Mouse (Mus musculus) heart, adult 8-10 months (tissue): ENCODE results near the gene Rpa1. TPM values are rescaled to one million over a fixed set of nuclear protein-coding genes. Genes with fewer than 3 reads are reported as not detected.
"Not testable (repeated sequence)": the region's sequence is repeated elsewhere in the genome, so short reads cannot be mapped to it uniquely, and the experiment has no call there.

Experiments
- DNase-seq: peaks from one replicate; pipeline ENCODE4 v3.0.0; 2022; ENCODE audit warnings: low spot score
- total RNA-seq, 4 experiments: library from RNA; stranded (reverse); gene quantifications; 2 replicates each; pipeline ENCODE4 v1.2.4; 2022

Gene Rpa1
- total RNA-seq: 10 to 100 TPM; 62.6 to 69.4 (median 67.4) TPM

- peak; percentile 92 for DNase-seq
These were observed at the start of gene Rpa1, which contains the start of gene Smyd4 for GRCm38 (mm10) chr11:75348199-75348889. TSS of gene Rpa1 (minus strand) at chr11:75348324. TSS of gene Smyd4 (plus strand) at chr11:75348433.

GRCm38 (mm10) chr11:75397452-75397851 is 49.3 kb upstream of the Rpa1 start:
- no peak for DNase-seq

- no peak for DNase-seq
These were observed 47.5 kb upstream of the Rpa1 start for GRCm38 (mm10) chr11:75395611-75396010.

- DNase-seq: not testable (repeated sequence)
These were observed 35.4 kb upstream of the Rpa1 start for GRCm38 (mm10) chr11:75383529-75383928.

- DNase-seq: not testable (repeated sequence)
These were observed 30.7 kb upstream of the Rpa1 start for GRCm38 (mm10) chr11:75378786-75379185.

GRCm38 (mm10) chr11:75377125-75377524 is 29.0 kb upstream of the Rpa1 start:
- DNase-seq: no peak

- no peak for DNase-seq
These were observed 7.4 kb upstream of the Rpa1 start for GRCm38 (mm10) chr11:75355475-75355874.

GRCm38 (mm10) chr11:75351225-75351624 is 3.1 kb upstream of the Rpa1 start:
- no peak for DNase-seq

GRCm38 (mm10) chr11:75348890-75349261 is 752 bp upstream of the Rpa1 start:
- no peak for DNase-seq

- no peak for DNase-seq
These were observed 528 bp downstream of the Rpa1 start for GRCm38 (mm10) chr11:75347596-75347995.

- no peak for DNase-seq
These were observed 937 bp downstream of the Rpa1 start for GRCm38 (mm10) chr11:75347188-75347585.

- no peak for DNase-seq
These were observed 1.5 kb downstream of the Rpa1 start for GRCm38 (mm10) chr11:75346556-75347187.

- no peak for DNase-seq
These were observed 3.4 kb downstream of the Rpa1 start for GRCm38 (mm10) chr11:75344716-75345115.

GRCm38 (mm10) chr11:75344163-75344562 is 4.0 kb downstream of the Rpa1 start:
- DNase-seq: no peak

GRCm38 (mm10) chr11:75343096-75343495 is 5.0 kb downstream of the Rpa1 start:
- no peak for DNase-seq

GRCm38 (mm10) chr11:75340698-75341345 is 7.3 kb downstream of the Rpa1 start:
- DNase-seq: no peak

- DNase-seq: no peak
These were observed 8.0 kb downstream of the Rpa1 start for GRCm38 (mm10) chr11:75340076-75340475.

GRCm38 (mm10) chr11:75337246-75337645 is 10.9 kb downstream of the Rpa1 start:
- DNase-seq: no peak

- no peak for DNase-seq
These were observed 11.4 kb downstream of the Rpa1 start for GRCm38 (mm10) chr11:75336676-75337075.

- DNase-seq: no peak
These were observed 22.2 kb downstream of the Rpa1 start for GRCm38 (mm10) chr11:75325969-75326311.

- DNase-seq: no peak
These were observed 22.8 kb downstream of the Rpa1 start for GRCm38 (mm10) chr11:75325116-75325968.

- DNase-seq: no peak
These were observed 23.7 kb downstream of the Rpa1 start for GRCm38 (mm10) chr11:75324433-75324832.
